Mouse (Mus musculus) megakaryocyte, embryonic 14.5 days (primary cell): ENCODE results near the gene Mical2.

Source experiments
- FLI1 ChIP-seq: IDR thresholded peaks from 2 replicates; pipeline ENCODE4 v1.6.1; 2012; ENCODE audit warnings: low read length, inconsistent platforms, mixed read lengths
- GATA1 ChIP-seq: IDR thresholded peaks from 3 replicates; pipeline ENCODE4 v1.6.1; 2012; ENCODE audit warnings: mixed read lengths, low read length, inconsistent platforms, borderline replicate concordance

GRCm38 (mm10) chr7:112377314-112377713 is 151.7 kb downstream of the Mical2 start:
- no peak for TF ChIP-seq FLI1
- TF ChIP-seq GATA1: no peak
